Mouse (Mus musculus): ENCODE data around the gene Kmt5c.

GRCm38 (mm10) chr7:4723508-4723907 is 16.4 kb upstream of the Kmt5c start:
- TF ChIP-seq CTCF (IDR thresholded peaks at IDR 0.05; ENCODE audit: borderline replicate concordance, extremely low read depth, insufficient read depth, insufficient read length) = no peak
- no peak for TF ChIP-seq POLR2A (IDR thresholded peaks at IDR 0.05; ENCODE audit: borderline replicate concordance, extremely low read depth, insufficient read depth, insufficient read length, poor library complexity, severe bottlenecking)
